Mouse (Mus musculus) kidney, adult 8-10 months (tissue): ENCODE data around the gene Cpne6.

Experiments
- DNase-seq, 2 experiments: peaks; one replicate each; pipeline ENCODE4 v3.0.0; 2022

The Cpne6 gene

DNA sequence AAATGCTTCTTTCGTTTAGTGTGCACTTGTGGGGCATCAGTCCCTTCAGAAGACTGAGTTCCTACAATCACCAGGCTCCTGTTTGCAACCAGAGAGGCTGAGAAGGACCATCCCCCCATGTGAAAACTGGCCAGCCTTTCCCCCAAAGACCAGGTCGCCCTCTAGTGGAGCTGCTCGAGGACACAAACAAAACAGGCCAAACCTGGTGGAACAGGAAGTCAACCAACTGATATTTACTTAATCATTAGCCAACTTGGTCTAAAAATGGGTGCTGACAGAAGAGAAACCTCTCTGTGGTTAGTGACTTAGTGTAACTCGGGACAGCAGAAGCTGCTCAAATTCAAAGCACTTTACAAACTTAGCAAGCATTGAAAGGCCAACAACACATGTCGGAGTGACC is 46.8 kb downstream of the Cpne6 start:
- DNase-seq = peak; percentile 89 to 90

DNA sequence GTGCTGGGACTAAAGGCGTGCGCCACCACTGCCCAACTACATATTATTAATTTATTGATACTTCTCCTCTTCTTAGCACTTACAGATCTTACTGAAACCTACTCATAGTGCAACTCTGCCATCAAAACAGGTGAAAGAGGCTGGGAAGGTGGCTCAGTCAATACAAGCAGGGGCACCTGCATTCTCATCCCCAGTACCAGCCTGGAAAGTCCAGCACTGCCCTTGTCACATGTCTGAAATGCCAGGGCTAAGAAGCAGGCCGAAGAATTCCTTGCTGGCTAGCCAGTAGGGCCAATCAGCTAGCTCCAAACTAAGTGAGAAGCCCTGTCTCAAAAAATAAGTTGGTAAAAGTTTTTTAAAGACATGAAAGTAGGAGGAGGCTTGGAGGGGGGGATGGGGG is 47.3 kb downstream of the Cpne6 start:
- DNase-seq = peak in 1 of 2 experiments; percentile 39

DNA sequence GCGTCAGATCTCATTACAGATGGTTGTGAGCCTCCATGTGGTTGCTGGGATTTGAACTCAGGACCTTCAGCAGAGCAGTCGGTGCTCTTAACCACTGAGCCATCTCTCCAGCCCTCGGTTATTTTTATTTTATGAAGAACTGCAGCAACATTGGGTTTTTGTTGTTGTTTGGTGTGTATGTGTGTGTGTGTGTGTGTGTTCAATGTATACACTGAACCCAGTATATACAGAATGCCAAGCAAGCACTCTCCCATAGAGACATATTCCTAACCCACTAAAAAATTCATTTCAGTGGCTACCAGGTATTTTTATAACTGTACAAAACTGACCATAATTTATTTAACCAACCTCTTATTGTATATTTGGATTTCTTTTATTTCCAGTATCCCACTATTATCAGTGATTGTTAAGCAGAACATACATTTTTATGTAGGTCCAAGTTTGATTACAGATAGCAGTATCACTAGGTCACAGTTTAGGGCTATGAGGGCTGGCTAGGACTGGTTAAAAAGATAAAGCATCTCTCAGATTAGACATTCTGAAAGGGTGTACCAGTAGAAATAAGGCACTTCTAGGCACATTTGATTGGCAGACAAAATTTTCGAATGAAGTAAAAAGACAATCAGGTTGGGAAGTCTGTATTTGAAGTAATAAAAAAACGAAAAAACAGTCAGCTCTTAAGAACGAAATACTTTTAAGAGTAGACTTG is 48.6 kb downstream of the Cpne6 start:
- DNase-seq = no peak

DNA sequence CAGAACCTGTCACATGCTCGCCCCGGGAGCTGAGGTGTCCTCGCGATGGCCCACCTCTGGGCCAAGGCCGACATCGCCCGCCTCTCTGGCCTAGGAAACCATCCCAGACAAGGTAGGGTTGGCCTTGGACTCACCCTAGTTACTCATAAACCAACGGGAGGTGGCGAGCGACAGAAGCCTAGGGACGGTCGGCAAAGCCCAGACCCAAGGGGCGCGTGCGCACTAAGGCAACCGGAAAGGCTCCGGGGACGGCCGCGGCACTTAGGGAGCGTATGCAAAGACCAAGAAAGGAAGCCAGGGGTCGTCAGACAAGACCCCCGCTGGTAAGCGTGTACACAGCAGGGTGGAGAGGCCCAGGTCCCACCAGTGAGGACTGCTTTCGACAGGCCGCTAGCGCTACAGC is 49.6 kb downstream of the Cpne6 start, which contains the start of gene Dcaf11:
TSS of gene Dcaf11 (plus strand) at position 208 of the 403 bp plus-strand sequence.
- peak; percentile 95 to 97 for DNase-seq

DNA sequence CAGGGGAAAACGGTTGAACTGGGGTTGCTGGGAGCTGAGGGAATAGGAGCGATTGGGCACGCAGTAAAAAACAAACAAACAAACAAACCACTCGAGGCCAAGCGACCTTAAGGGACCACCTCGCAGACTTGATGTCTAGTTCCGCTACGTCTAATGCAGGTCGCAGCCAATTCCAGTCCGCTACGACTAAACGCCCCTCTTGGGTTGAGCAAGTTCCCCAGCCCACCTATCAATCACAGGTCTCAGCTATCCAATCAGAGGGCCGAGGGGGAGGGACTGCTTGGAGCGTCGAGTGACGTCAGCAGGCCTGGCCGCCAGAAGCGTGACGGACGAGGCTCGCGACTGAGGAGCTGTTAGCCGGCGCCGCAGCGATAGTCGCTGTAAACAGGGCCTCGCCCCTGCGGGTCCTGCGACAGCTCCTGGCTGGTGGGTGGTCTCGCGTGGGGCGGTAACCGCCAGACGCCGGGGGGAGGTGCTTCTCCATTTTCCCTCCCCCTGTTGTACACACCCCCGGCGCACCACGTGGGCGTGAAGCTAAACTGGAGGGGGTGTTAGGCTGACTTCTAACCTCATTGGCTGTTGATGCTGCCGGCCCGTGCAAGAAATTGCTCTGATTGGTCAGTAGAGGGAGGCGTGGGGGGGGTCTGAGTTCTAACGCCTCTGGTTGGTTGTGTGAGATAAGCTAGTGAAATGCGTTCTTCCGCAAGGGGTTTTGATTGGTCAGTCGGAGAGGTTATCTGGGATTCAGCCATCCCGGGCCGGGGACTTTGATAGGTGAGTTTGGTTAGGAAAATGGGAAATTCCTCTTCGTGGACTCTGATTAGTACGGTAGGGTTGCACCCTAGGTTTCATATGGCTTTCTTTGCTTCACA is 50.2 kb downstream of the Cpne6 start, which contains the start of gene A730061H03Rik:
TSS of gene A730061H03Rik (minus strand) at position 205 of the 872 bp plus-strand sequence.
- DNase-seq = peak; percentile 98 to 99

DNA sequence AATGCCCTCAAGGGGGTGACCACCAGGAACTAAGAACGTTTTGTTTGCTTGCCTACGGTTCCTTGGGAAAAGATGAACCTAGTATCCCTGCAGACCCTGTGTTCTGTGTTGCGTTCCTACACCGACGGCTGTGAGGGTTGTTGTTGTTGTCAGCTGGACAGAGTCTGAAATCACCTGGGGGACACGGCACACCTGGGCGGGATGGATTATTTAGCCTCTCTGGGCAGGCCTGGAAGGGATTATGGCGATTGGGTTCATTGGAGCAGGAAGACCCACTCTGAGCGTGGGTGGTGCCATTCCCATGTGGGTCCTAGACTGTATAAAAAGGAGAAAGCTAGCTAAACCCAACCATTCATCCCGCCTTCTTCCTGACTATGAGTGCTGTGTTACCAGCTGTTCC is 51.6 kb downstream of the Cpne6 start:
- no peak for DNase-seq

DNA sequence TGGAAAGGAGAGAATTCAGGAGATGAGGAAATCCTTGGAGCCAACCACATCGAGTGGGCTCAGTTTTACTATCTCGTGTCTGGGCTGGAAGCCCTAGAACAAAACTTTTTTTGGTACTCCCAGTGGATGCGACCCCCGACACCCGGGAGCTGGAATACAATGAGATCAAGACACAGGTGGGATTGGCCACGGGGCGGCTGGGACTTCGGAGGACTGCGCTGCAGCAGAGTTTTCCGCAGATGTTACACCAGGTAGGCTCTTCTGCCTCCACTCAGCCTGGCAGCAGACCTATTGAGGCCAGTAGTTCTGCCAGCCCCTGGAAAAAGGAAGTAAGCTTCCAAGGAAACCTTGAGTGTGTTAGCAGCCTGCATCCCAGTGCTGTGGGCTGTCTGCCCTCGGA is 53.0 kb downstream of the Cpne6 start:
- no peak for DNase-seq

DNA sequence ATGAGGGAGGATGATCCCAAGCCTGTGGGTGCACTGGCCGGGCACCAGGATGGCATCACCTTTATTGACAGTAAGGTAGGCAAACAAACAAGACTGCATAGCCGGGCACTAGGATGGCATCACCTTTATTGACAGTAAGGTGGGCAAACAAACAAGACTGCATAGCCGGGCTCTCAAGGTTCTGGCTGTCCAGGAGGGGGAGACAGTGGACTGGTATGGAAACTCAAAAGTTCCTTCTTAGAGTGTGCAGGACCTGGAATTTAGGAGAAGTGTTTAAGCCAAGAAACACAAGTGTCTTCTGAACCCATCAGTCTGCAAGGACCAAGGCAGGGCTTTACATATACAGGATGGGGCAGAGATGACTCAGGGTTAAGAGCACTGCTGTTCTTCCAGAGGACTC is 55.5 kb downstream of the Cpne6 start:
- DNase-seq = no peak
